Mouse (Mus musculus) frontal cortex, adult 2 months (tissue): ENCODE results near the gene Epc2. TPM values are rescaled to one million over a fixed set of nuclear protein-coding genes. Genes with fewer than 3 reads are reported as not detected.

Experiments
- DNase-seq, 2 experiments: peaks; one replicate each; pipeline ENCODE4 v3.0.0; 2022; ENCODE audit warnings: low spot score in 1 of 2; ENCODE audit errors: extremely low spot score in 1 of 2
- polyA plus RNA-seq: library from polyadenylated mRNA; depleted of rRNA; stranded (reverse); fragments of >200 nt; gene quantifications from 2 replicates; pipeline ENCODE4 v1.2.3, GENCODE M21; 2012; rRNA removed

The Epc2 gene
- polyA plus RNA-seq, 1 experiment = 24.5 TPM

DNA sequence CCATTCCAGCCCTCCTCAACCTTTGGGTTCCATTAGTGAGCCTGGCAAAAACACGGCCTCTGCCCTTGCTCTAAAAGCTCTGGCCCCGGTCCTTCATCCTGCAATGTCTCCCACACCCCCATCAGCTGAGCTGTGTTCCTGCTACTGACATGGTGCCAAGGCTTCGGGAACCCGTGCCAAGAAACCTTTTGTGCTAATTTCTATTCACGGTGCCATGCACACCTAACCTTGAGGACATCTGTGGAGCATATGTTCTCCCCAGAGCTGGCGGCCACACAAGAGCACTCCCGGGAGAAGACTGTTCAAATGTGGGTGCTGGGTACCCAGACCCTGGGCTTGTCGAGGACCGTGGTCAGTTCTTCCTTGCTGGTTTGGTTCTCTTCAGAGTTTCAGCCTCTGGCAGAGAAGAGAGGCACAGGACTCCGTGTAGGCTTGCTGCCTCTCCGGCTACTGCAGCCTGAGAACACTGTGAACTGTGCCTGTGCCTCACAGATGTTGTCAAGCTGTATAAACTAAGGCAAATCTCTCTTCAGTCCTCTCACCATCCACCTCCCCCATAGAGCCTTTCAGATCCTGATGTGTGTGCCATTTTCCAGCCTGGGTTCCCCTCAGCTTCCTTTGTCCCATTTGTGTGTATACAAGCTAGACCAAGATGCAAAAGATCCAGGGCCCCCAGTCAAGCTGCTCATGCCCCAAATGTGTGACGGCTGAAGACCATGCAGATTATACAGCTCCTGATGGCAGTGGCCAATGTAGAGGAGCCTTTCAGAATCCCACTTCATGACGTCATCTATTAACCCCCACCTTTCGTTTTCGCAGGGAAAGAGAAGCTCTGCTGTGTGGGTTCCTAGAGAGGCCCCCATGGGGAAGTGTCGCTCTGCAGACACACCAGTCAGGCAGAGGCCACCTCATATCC lies 118.8 kb downstream of the Epc2 start:
- DNase-seq = peak in 1 of 2 experiments; percentile 41

DNA sequence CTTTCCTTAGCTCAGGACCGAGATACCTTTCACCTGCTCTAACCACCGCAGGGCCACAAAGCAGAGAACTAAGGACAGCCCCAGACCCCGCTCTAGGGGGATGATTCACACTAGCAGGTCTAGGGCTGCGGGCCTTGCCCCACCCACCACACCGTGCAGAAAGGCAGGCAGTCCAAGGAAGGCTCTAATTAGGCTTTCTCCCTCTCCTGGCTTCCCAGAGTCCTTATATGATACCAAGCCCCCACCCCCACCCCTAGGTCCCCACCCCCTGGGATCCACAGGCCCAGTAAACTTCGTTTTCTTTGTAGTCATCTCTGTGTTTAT lies 119.5 kb downstream of the Epc2 start:
- DNase-seq = no peak

GRCm38 (mm10) chr2:49571159-49571920 lies 120.1 kb downstream of the Epc2 start:
- DNase-seq = no peak

DNA sequence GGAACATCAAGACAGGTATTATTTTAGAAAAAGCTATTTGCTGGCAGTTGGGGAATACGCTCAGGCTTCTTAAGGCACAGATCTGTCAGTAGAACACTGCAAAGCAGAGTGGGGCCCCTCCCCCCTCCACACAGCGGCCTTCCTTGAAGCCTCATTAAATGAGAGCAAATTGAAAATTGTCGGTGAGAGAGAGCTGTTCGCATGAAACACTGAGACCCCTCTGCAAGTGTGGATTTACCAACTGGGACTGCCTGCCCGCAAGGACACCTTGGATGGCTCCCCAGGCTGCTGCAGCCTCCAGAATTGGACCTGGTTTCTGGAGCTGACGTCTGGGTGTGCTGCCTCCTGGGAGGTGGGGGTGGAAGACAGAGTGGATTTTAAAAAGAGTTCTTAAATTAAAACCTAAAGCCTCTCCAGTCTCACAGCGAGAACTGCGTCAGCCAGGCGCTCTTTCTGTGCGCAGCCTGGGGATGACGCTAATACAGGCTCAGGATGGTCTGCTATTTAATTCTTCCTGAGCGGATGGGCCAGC lies 120.9 kb downstream of the Epc2 start:
- DNase-seq = peak; percentile 77 to 83

- no peak for DNase-seq
These were observed 121.4 kb downstream of the Epc2 start for GRCm38 (mm10) chr2:49572684-49573083.

- no peak for DNase-seq
These were observed 122.0 kb downstream of the Epc2 start for GRCm38 (mm10) chr2:49573282-49573681.

- peak in 1 of 2 experiments; percentile 31 for DNase-seq
These were observed 129.3 kb downstream of the Epc2 start for GRCm38 (mm10) chr2:49580585-49580984.

GRCm38 (mm10) chr2:49582546-49582945 lies 131.3 kb downstream of the Epc2 start:
- no peak for DNase-seq

GRCm38 (mm10) chr2:49583311-49583710 lies 132.0 kb downstream of the Epc2 start:
- no peak for DNase-seq

DNA sequence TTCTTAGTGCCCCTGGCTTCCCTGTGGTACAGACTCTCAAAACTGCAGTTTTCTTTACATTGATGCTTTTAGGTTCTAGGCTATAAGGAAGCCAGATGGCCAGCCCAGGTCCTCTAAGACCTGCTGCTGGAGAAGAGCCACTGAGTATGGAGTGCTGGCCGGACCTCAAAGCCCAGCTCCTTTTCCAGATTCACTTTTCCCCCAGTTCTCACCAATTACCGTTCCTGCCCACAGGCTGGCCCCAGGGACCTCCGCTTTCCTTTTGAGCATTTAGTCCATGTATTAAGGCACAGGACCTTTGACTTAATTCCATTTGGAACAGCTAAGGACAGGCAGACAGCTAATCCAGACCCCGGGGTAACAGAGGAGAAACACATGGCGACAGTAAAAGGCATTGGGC lies 139.2 kb downstream of the Epc2 start:
- DNase-seq = no peak

GRCm38 (mm10) chr2:49592926-49593325 lies 141.6 kb downstream of the Epc2 start:
- DNase-seq = no peak

DNA sequence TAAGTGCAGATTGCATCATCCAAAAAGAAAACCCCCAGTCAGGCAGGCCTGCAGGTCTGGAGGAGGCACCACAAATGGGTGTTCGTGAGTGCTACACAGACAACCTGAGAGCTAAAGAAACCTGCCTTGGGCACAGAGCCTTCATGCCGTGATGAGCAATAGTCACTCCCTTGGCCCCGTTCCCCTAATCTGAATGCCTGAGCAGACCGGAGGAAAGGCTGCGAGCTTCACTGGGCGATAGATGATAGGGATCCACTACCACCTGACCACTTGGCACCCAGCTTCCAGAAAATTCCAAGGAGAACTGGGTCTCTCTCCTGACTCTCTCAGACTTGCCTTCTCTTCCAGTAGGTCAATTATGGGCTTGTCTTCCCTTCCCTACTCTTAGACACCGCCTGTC lies 143.6 kb downstream of the Epc2 start:
- peak in 1 of 2 experiments; percentile 17 for DNase-seq

- DNase-seq = peak in 1 of 2 experiments; percentile 34
These were observed 145.0 kb downstream of the Epc2 start for GRCm38 (mm10) chr2:49596318-49596717.

DNA sequence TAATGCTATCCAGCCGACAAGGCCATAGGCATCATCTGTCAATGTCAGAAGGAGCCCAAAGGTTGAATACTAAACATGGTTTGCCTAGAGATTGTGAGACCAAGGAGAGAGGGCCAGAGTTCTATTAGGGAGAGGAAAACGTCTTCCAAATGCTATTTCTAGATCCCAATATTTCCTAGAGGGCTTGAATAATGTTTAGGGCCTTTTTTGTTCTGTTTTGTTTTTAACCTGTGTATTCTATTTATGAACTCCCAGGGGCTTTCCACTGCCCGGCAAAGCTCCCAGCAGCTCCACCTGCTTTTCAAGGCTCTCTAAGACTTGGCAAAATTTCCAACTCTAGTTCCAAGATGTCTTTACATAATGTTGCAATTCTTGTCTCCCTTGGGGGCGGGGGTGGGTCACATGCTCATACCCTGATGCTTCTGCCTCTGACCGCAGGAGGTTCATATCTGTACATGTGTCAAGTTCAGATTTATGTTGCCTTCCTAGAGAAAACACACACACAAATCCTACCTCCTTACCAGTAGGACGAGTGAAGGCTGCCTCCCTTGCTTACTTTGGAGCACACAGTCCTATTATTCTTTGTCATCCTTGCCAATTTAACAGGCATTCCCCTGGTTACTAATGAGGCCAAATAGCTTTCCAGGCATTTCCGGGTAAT lies 148.9 kb downstream of the Epc2 start:
- no peak for DNase-seq

Other genes starting within 250 kb of the Epc2 start
- 244 and 279 TPM in 2 replicates for gene Kif5c, start 167.8 kb downstream of the Epc2 start, polyA plus RNA-seq